Mouse (Mus musculus) urinary bladder, postnatal 14 days (tissue): ENCODE results near the gene Ephb4.
A peak's percentile ranks its signal among the peaks of the same experiment; 100 is the strongest.

Experiments
- DNase-seq: peaks from one replicate; pipeline ENCODE4 v3.0.0; 2021; ENCODE audit warnings: low spot score

Gene Ephb4

DNA sequence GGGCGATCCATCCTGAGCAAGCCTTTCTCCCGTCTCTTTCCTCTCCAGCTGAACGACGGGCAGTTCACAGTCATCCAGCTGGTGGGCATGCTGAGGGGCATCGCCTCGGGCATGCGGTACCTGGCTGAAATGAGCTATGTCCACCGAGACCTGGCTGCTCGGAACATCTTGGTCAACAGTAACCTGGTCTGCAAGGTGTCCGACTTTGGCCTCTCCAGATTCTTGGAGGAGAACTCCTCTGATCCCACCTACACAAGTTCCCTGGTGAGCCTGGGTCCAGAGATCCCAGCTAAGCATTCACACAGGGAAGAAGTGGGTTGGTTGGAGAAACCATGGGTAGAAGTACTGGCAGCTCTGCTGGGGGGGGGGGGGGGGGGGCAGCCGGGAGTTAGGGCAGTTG is 19.8 kb downstream of the Ephb4 start:
- no peak for DNase-seq

DNA sequence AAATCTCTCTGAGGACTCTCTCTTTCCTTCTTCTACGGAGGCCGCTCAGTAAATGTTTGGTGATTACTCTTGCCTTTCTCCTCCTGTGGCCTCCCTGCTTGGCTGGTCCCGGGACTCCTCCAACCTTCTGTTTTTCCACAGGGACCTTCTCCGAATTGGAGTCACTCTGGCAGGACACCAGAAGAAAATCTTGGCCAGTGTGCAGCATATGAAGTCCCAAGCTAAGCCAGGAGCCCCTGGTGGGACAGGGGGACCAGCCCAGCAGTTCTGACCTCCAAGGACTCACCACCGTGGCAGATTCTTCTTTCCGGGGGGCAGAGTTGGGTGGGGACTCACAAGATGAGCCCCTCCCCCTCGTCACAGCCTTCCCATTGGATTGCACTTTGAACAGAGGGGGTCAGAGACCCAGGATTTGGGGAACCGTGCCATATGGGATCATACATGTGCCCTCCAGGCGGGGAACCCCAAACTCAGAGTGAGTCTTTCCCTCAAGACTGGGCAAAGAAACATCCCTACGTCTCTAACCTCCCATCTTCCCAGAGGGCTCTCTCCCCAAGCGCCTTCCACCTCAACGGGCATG is 23.6 kb downstream of the Ephb4 start:
- no peak for DNase-seq

DNA sequence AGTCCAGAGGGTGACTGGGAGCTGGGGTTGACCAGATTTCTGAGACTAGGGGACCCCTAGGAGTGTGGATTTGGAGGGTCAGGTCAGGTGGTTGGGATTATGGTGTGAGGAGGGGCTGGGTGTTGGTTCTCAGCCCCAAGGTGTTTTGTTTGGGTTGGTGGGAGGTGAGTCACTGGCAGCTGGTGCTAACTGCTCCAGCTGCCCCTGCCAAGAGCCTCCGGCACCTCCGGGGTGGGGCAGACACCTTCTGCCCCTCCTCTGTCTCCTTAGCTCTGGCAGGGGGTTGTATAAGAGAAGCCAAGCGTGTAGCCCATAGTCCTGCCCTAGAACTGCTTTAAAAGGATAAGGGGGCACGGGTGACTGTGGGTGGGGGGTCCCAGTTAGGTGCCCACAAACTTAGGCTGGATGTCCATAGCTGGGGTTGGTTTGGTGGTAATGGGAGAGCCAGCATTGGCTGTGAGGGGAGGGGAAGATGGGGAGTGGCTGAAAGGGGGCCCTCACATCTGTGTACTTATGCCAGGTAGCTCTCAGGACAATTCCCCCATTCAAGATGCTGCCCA is 24.7 kb downstream of the Ephb4 start:
- no peak for DNase-seq

GRCm38 (mm10) chr5:137375627-137376026 is 25.7 kb downstream of the Ephb4 start:
- DNase-seq: no peak

DNA sequence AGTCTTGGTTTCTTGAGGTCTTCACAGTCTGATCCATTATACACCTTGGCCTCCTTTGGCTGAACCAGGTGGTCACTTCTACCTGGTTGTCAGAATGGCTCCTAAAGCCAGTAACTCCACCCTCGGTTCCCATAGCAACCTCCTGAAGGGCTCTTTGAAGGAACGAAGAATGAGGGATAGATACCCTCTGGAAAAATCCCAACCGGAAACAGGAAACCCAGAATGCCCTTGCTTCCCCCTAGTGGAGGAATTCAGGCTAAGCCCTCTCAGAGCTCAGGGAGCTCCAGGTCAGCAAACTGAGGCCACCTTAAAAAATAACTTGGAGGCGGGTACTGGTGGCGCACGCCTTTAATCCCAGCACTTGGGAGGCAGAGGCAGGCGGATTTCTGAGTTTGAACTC is 26.3 kb downstream of the Ephb4 start:
- DNase-seq: no peak

- no peak for DNase-seq
These were observed 26.8 kb downstream of the Ephb4 start for GRCm38 (mm10) chr5:137376722-137377121.

GRCm38 (mm10) chr5:137377176-137377575 is 27.3 kb downstream of the Ephb4 start:
- no peak for DNase-seq

GRCm38 (mm10) chr5:137377603-137378002 is 27.7 kb downstream of the Ephb4 start:
- DNase-seq: no peak

DNA sequence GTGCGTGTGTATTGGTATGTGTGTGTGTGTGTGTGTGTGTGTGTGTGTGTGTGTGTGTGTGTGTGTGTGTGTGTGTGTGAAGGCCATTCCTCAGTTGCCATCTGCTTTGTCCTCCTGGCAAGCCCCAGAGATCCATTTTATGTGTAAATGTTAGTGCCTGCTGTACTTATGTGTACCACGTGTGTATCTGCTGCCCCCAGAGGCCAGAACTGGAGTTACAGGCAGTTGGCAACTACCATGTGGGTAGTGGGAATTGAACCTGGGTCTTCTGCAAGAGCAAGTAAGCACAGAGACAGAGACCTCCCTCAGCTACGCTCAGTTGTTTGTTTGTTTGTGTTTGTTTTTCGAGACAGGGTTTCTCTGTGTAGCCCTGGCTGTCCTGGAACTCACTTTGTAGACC is 31.2 kb downstream of the Ephb4 start:
- DNase-seq: peak; percentile 70

DNA sequence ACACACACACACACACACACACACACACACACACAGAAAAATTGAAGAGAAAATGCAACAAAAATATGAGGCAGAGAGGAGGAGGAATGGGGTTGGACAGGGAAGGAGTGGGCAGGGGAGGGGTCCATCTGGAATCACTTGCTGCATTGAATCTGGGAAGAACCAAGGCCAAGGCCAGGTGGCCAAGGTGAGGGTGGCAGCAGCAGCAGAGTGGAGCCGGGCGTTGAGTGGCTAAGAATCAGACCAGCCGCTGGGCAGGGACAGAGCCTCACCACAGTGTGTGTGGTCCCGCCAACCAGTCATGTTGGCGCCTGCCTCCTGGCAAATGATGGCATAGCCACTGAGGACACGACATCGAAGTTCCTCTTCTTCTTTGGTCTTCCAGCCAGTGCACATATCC is 33.5 kb downstream of the Ephb4 start:
- DNase-seq: no peak

DNA sequence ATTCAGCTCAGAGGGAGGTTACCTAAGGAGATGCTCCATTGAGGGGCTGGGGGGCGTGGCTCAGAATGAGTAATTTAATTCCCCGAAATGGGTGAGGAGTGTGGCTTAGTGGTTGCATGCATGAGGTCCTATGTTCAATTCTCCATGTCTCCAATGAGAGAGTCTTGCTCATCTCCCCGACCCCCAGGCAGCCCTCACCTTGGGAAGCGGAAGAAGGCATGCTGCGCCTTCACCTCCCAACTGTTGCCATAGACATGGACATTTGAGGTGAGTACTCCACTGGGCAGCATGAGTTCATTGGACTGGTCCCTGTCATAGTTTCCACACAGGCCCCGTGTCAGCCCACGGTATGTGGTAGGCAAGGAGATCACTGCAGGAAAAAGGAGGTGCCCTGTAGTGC is 36.8 kb downstream of the Ephb4 start:
- DNase-seq: no peak

GRCm38 (mm10) chr5:137391641-137392040 is 41.7 kb downstream of the Ephb4 start:
- no peak for DNase-seq

GRCm38 (mm10) chr5:137394456-137394855 is 44.5 kb downstream of the Ephb4 start:
- DNase-seq: no peak

DNA sequence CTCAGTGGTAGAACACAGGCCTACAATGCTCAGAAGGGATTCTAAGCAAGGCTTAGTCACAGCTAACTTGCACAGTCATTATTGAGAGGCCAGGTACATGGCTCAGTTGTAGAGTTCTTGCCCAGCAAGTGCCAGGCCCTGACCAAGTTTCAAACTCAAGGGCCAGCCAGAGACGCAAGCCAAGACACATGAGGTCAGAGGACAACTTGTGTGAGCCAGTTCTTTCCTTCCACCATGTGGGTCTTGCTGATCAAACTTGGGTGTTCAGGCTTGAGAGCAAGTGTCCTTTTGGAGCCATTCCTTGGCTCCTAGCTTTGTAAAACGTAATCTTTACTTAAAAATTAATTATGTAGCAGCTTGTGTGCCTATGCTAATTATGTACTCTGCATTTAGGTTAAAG is 54.2 kb downstream of the Ephb4 start:
- DNase-seq: no peak

GRCm38 (mm10) chr5:137409451-137409850 is 59.5 kb downstream of the Ephb4 start:
- DNase-seq: no peak

- no peak for DNase-seq
These were observed 60.2 kb downstream of the Ephb4 start for GRCm38 (mm10) chr5:137410066-137410465.

- no peak for DNase-seq
These were observed 60.6 kb downstream of the Ephb4 start for GRCm38 (mm10) chr5:137410549-137410948.

- DNase-seq: no peak
These were observed 61.3 kb downstream of the Ephb4 start for GRCm38 (mm10) chr5:137411235-137411634.

GRCm38 (mm10) chr5:137414253-137414652 is 64.3 kb downstream of the Ephb4 start:
- no peak for DNase-seq

GRCm38 (mm10) chr5:137419105-137419504 is 69.2 kb downstream of the Ephb4 start:
- peak; percentile 12 for DNase-seq

GRCm38 (mm10) chr5:137419841-137420240 is 69.9 kb downstream of the Ephb4 start:
- no peak for DNase-seq

DNA sequence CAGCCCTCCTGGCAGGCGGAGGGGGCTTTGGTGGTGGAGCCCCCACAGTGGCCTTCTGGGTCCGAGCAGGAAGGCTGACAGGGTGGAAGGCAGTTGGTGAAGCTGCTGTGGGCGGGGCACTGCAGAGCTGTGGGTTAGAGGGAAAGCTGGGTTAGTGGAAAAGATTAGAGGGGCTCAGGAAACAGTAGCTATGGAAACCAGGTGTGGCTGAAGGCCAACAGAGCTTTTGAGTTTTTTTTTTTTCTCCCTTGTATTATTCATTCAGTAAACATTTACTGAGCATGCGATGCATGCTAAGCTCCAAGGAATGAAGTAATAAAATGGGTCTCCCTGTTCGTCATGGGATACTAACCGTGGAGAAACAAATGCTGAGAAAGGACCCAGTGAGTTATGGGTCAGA is 75.7 kb downstream of the Ephb4 start:
- DNase-seq: peak; percentile 10
